Mouse (Mus musculus) neural tube, embryonic 14.5 days (tissue): ENCODE data around the gene Aff3. TPM values are rescaled to one million over a fixed set of nuclear protein-coding genes. Genes with fewer than 3 reads are reported as not detected.

ENCODE experiments used
- ATAC-seq: fragments of 200-750 bp; cut with Nextera tagmentation; 2 replicates; pipeline ENCODE4 v1.8.0; 2017; ENCODE audit warnings: low read depth, mild to moderate bottlenecking, moderate TSS enrichment, moderate library complexity
- H3K27ac ChIP-seq: fragments of 300-500 bp; sonication (generic); 2 replicates; pipeline ENCODE4 v1.5.1; 2014; ENCODE audit warnings: low read depth, mild to moderate bottlenecking, control low read depth, low read length, moderate library complexity, mixed read lengths
- H3K27me3 ChIP-seq: fragments of 300-500 bp; sonication (generic); 2 replicates; pipeline ENCODE4 v1.6.1; 2014; ENCODE audit warnings: low read length; ENCODE audit not compliant: control insufficient read depth, insufficient read depth
- H3K36me3 ChIP-seq: fragments of 300-500 bp; sonication (generic); 2 replicates; pipeline ENCODE4 v1.6.1; 2014; ENCODE audit warnings: low read length, mixed read lengths; ENCODE audit not compliant: control insufficient read depth, insufficient read depth
- H3K4me1 ChIP-seq: fragments of 300-500 bp; sonication (generic); 2 replicates; pipeline ENCODE4 v1.6.1; 2014; ENCODE audit warnings: low read length; ENCODE audit not compliant: control insufficient read depth, insufficient read depth
- H3K4me2 ChIP-seq: fragments of 300-500 bp; sonication (generic); 2 replicates; pipeline ENCODE4 v1.6.1; 2014; ENCODE audit warnings: mild to moderate bottlenecking, low read depth, low read length, control low read depth
- H3K4me3 ChIP-seq: fragments of 300-500 bp; sonication (generic); 2 replicates; pipeline ENCODE4 v1.5.1; 2014; ENCODE audit warnings: low read depth, low read length, control low read depth, mixed read lengths
- H3K9ac ChIP-seq: fragments of 300-500 bp; sonication (generic); replicated peaks from 2 replicates; pipeline ENCODE4 v1.6.1; 2014; ENCODE audit warnings: low read depth, mild to moderate bottlenecking, control low read depth, low read length, mixed read lengths
- H3K9me3 ChIP-seq: fragments of 300-500 bp; sonication (generic); 2 replicates; pipeline ENCODE4 v1.6.1; 2016; ENCODE audit warnings: low read length; ENCODE audit not compliant: control insufficient read depth
- WGBS: fragments of 180-500 bp; shearing (Covaris S2); extraction: QIAGEN DNeasy Blood & Tissue Kit; methylation state at CpG from one replicate; pipeline ENCODE4 v1.1.7; 2014; 5-methylcytosine and 5-hydroxymethylcytosine counted together
- polyA plus RNA-seq: library from polyadenylated mRNA; unstranded; fragments of >200 nt; fragmentation: Nextera tagmentation; extraction: Ambion mirVana; gene quantifications from 2 replicates; pipeline ENCODE4 v1.2.1, GENCODE M21; 2014

Aff3 gene
- polyA plus RNA-seq, 1 experiment from 2014 or later, result 26.6 TPM

GRCm38 (mm10) chr1:38626739-38627661 is 37.8 kb downstream of the Aff3 start:
- peaks cover 34% of the 10 kb centered on the region for H3K4me1 ChIP-seq
- H3K9me3 ChIP-seq, result no peaks in the 10 kb centered on the region
- no peaks in the 10 kb centered on the region for H3K27me3 ChIP-seq
- peak overlapping the region; percentile 90 for H3K4me3 ChIP-seq
- peak overlapping the region; percentile 93 for H3K9ac ChIP-seq
- ATAC-seq, result peak; percentile 88
- peak overlapping the region; percentile 94 for H3K4me2 ChIP-seq
- peak overlapping the region; percentile 94 for H3K27ac ChIP-seq
- H3K36me3 ChIP-seq, result no peaks in the 10 kb centered on the region
- WGBS, result under 1% methylated on average over 62 of the region's 133 CpGs

GRCm38 (mm10) chr1:38626388-38626738 is 38.4 kb downstream of the Aff3 start:
- Histone ChIP-seq H3K4me2 (peak overlapping the region; percentile 94), H3K27me3 (no peaks in the 10 kb centered on the region), H3K36me3 (no peaks in the 10 kb centered on the region), H3K27ac (peak overlapping the region; percentile 94), H3K9ac (peak overlapping the region; percentile 93), H3K4me1 (peaks cover 31% of the 10 kb centered on the region), H3K4me3 (peak overlapping the region; percentile 90), H3K9me3 (no peaks in the 10 kb centered on the region)
- peak; percentile 13 for ATAC-seq
- WGBS, result 2% methylated on average over 10 of the region's 10 CpGs

- Histone ChIP-seq H3K4me2 (no peak overlapping the region), H3K9ac (no peak overlapping the region), H3K4me1 (peaks cover 12% of the 10 kb centered on the region; the same call in 1 of the 2 replicates), H3K36me3 (no peaks in the 10 kb centered on the region), H3K9me3 (no peaks in the 10 kb centered on the region), H3K27me3 (no peaks in the 10 kb centered on the region), H3K4me3 (no peak overlapping the region), H3K27ac (no peak overlapping the region)
- 42% methylated on average over 4 of the region's 4 CpGs for WGBS
- ATAC-seq, result no peak
These were observed 42.9 kb downstream of the Aff3 start for GRCm38 (mm10) chr1:38621840-38622239.

- no peaks in the 10 kb centered on the region for H3K36me3 ChIP-seq
- no peak overlapping the region for H3K9ac ChIP-seq
- no peaks in the 10 kb centered on the region for H3K9me3 ChIP-seq
- H3K4me2 ChIP-seq, result no peak overlapping the region
- H3K4me3 ChIP-seq, result no peak overlapping the region
- ATAC-seq, result no peak
- WGBS, result 92% methylated on average over 6 of the region's 6 CpGs
- H3K4me1 ChIP-seq, result peaks cover 9% of the 10 kb centered on the region; the same call in 1 of the 2 replicates
- no peak overlapping the region for H3K27ac ChIP-seq
- no peaks in the 10 kb centered on the region for H3K27me3 ChIP-seq
These were observed 44.4 kb downstream of the Aff3 start for GRCm38 (mm10) chr1:38620401-38620800.

GRCm38 (mm10) chr1:38606741-38607140 is 58.0 kb downstream of the Aff3 start:
- H3K27me3 ChIP-seq, result no peaks in the 10 kb centered on the region
- H3K27ac ChIP-seq, result peak overlapping the region; percentile 63
- H3K36me3 ChIP-seq, result no peaks in the 10 kb centered on the region
- no peak overlapping the region for H3K4me3 ChIP-seq
- H3K9ac ChIP-seq, result no peak overlapping the region
- peak; percentile 60; the same call in 1 of the 2 replicates for ATAC-seq
- WGBS, result 18% methylated on average over 4 of the region's 4 CpGs
- no peak overlapping the region for H3K4me2 ChIP-seq
- peaks cover 10% of the 10 kb centered on the region for H3K4me1 ChIP-seq
- no peaks in the 10 kb centered on the region for H3K9me3 ChIP-seq

- Histone ChIP-seq H3K27me3 (no peaks in the 10 kb centered on the region), H3K4me1 (peaks cover 10% of the 10 kb centered on the region), H3K9me3 (no peaks in the 10 kb centered on the region), H3K4me3 (no peak overlapping the region), H3K9ac (no peak overlapping the region), H3K4me2 (no peak overlapping the region), H3K36me3 (no peaks in the 10 kb centered on the region), H3K27ac (no peak overlapping the region)
- ATAC-seq, result no peak
- WGBS, result 78% methylated on average over 4 of the region's 4 CpGs
These were observed 59.3 kb downstream of the Aff3 start for GRCm38 (mm10) chr1:38605426-38605825.

GRCm38 (mm10) chr1:38604611-38605010 is 60.1 kb downstream of the Aff3 start:
- no peak overlapping the region for H3K4me2 ChIP-seq
- H3K4me1 ChIP-seq, result peaks cover 10% of the 10 kb centered on the region
- H3K9ac ChIP-seq, result no peak overlapping the region
- H3K36me3 ChIP-seq, result no peaks in the 10 kb centered on the region
- no peaks in the 10 kb centered on the region for H3K27me3 ChIP-seq
- no peak overlapping the region for H3K4me3 ChIP-seq
- no peak overlapping the region for H3K27ac ChIP-seq
- no peaks in the 10 kb centered on the region for H3K9me3 ChIP-seq
- no peak for ATAC-seq
- WGBS, result 90% methylated on average over 7 of the region's 7 CpGs

- Histone ChIP-seq H3K4me3 (no peak overlapping the region), H3K27me3 (no peaks in the 10 kb centered on the region), H3K4me1 (peaks cover 8% of the 10 kb centered on the region), H3K27ac (no peak overlapping the region), H3K4me2 (no peak overlapping the region), H3K36me3 (no peaks in the 10 kb centered on the region), H3K9me3 (no peaks in the 10 kb centered on the region), H3K9ac (no peak overlapping the region)
- 77% methylated on average over 11 of the region's 11 CpGs for WGBS
- no peak for ATAC-seq
These were observed 62.8 kb downstream of the Aff3 start for GRCm38 (mm10) chr1:38601802-38602508.

- no peaks in the 10 kb centered on the region for H3K36me3 ChIP-seq
- H3K27me3 ChIP-seq, result no peaks in the 10 kb centered on the region
- no peaks in the 10 kb centered on the region for H3K9me3 ChIP-seq
- H3K9ac ChIP-seq, result no peak overlapping the region
- H3K4me2 ChIP-seq, result no peak overlapping the region
- WGBS, result 56% methylated on average over 3 of the region's 3 CpGs
- H3K4me1 ChIP-seq, result peaks cover 5% of the 10 kb centered on the region; the same call in 1 of the 2 replicates
- no peak overlapping the region for H3K27ac ChIP-seq
- no peak for ATAC-seq
- H3K4me3 ChIP-seq, result no peak overlapping the region
These were observed 69.4 kb downstream of the Aff3 start for GRCm38 (mm10) chr1:38595311-38595710.
